Mouse (Mus musculus): ENCODE measurements at regions not wholly inside any gene's neighbourhood (a gene's known extent, or its start where the extent isn't known, plus 50 kb on each side); places are given as distances from the start of the nearest gene placed in this dataset.

DNA sequence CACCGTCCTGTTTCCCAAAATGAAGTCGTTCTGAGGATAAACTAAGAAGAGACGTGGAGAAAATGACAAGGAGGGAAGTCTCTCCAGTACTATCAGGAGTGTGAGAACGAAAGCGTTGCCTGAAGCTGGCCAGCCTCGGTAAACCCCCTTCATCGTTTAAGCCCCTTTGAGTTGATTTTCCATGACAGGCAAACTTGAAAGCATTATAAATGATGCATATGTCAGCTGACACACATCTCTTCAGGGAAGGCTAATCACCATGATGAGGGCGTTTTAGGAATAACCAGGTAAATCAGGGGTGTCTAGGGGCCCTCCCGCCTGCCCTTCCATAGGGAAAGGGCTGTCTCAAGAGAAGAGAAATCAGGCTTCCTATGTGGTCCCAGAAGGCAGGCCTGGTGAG, 328.4 kb downstream of the Gm49356 start:
- Histone ChIP-seq H3K4me1 (no peaks in the 10 kb centered on the region), H3K4me2 (no peak overlapping the region), H3K9ac (no peak overlapping the region), H3K27me3 (no peaks in the 10 kb centered on the region), H3K4me3 (no peak overlapping the region), H3K36me3 (no peaks in the 10 kb centered on the region), H3K27ac (no peak overlapping the region), H3K9me3 (no peaks in the 10 kb centered on the region)
- 70% methylated on average over 9 of the region's 9 CpGs for WGBS
- no peak for ATAC-seq (ENCODE audit: insufficient number of reproducible peaks, insufficient read depth, low FRiP score, low TSS enrichment, low read depth)

DNA sequence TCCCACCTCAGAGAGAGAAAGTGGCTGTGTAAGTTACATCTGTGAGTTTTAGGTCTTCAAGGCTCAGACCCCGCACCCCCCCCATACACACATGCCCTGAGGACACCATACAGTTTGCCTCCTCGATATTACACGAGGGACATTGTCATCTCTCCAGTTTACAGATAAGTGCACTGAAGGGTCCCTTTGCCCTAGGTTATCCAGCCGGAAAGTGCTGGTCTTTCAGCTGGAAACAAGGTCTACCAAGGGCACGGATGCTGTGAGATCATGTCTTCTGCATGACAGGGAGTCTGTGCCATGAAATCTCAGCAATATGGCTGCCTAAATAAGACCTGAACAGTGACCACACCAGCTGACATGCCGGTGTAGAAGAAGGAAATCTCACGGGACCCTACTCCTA, 329.8 kb downstream of the Gm49356 start:
- WGBS = 82% methylated on average over 7 of the region's 7 CpGs
- Histone ChIP-seq H3K4me3 (no peak overlapping the region), H3K9ac (no peak overlapping the region), H3K4me2 (no peak overlapping the region), H3K4me1 (no peaks in the 10 kb centered on the region), H3K27ac (no peak overlapping the region), H3K9me3 (no peaks in the 10 kb centered on the region), H3K27me3 (no peaks in the 10 kb centered on the region), H3K36me3 (no peaks in the 10 kb centered on the region)
- ATAC-seq (ENCODE audit: insufficient number of reproducible peaks, insufficient read depth, low FRiP score, low TSS enrichment, low read depth) = no peak

DNA sequence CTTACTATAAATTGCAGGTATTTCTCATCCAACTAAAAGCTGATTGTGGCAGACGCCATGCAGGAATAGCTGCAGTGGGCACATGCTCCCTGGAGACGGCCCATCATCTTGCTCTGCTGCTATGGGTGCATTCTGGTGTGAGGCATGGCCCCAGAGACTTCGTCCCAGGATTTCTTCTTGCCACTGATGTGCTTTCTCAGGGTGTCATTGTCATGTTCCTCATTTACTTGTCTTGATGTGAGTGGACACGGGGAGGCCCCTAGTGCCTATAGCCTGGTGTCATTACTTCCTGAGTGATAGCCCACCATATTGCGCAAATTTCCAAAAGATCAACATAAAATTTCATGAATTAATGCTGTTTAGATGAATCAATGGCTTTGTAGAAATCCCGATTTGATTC, 336.5 kb downstream of the Gm49356 start:
- H3K27me3 ChIP-seq = no peaks in the 10 kb centered on the region
- no peaks in the 10 kb centered on the region for H3K36me3 ChIP-seq
- no peak overlapping the region for H3K9ac ChIP-seq
- H3K4me2 ChIP-seq = no peak overlapping the region
- H3K4me3 ChIP-seq = no peak overlapping the region
- 83% methylated on average over 6 of the region's 6 CpGs for WGBS
- H3K9me3 ChIP-seq = no peaks in the 10 kb centered on the region
- no peak for ATAC-seq (ENCODE audit: insufficient number of reproducible peaks, insufficient read depth, low FRiP score, low TSS enrichment, low read depth)
- H3K27ac ChIP-seq = no peak overlapping the region
- H3K4me1 ChIP-seq = no peaks in the 10 kb centered on the region

DNA sequence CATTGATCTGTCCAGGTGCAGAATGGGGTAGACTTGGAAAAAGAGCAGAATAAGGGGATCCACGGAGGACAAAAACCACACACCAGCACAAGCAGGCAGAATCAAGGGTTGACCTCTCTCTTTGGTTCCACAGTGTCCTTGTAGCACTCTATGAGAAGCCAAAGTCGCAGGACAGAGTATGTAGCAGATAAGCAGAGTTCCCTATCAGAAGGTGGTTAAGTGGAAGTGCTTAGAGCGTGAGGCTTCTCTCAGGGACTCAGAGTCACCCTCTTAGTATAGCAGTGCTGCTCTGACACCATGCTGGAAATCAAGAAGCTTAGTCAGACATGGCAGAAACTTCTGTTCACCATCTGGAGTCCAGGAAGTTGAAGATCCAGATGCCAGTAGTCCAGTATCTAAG, 338.2 kb downstream of the Gm49356 start:
- no peak for ATAC-seq (ENCODE audit: insufficient number of reproducible peaks, insufficient read depth, low FRiP score, low TSS enrichment, low read depth)
- 86% methylated on average over 3 of the region's 3 CpGs for WGBS
- H3K4me3 ChIP-seq = no peak overlapping the region

DNA sequence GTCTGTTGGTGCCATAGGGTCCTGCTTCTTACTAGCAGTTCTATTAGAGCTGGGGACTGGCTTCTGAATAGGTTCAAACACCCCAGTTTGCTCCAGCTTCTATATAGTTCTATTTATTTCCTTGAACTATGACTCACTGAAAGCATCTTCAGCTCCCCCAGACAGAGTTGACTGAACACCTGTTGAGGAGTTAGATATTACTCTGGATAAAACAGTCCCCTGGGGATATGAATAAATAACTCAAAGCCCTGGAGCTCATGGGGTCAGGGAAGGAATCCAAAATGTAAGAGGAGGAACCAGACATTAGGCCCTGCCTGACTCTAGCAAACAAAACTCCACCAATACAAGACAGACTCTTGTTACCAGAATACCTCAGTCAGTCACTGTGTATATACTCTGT, 341.4 kb downstream of the Gm49356 start:
- Histone ChIP-seq H3K36me3 (no peaks in the 10 kb centered on the region), H3K27ac (no peak overlapping the region), H3K4me3 (no peak overlapping the region), H3K4me2 (no peak overlapping the region), H3K9me3 (no peaks in the 10 kb centered on the region), H3K9ac (no peak overlapping the region), H3K4me1 (no peaks in the 10 kb centered on the region), H3K27me3 (no peaks in the 10 kb centered on the region)
- ATAC-seq (ENCODE audit: insufficient number of reproducible peaks, insufficient read depth, low FRiP score, low TSS enrichment, low read depth) = no peak

More for the DNA sequence above, 338.2 kb downstream of the Gm49356 start:
- no peaks in the 10 kb centered on the region for H3K27me3 ChIP-seq
- no peaks in the 10 kb centered on the region for H3K9me3 ChIP-seq
- H3K9ac ChIP-seq = no peak overlapping the region
- H3K4me2 ChIP-seq = no peak overlapping the region
- no peaks in the 10 kb centered on the region for H3K36me3 ChIP-seq
- no peaks in the 10 kb centered on the region for H3K4me1 ChIP-seq
- H3K27ac ChIP-seq = no peak overlapping the region

DNA sequence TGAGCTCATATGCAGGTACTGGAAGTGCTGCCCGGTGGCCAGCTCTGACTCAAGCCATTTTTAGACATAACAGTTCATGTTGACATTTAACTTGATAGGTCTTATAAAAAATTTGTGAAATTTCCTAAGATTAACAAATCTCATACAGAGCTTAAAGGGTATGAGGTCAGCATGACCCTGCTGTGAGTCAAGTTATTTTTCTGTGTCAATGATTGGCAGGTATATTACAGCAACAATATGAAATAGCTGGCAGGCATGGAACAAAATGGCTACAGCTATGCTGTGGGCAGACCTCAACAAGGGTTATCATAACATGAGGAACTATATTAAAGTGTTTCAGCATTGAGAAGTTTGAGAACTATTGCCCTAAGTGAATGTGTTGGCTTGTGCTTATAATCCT, 342.6 kb downstream of the Gm49356 start:
- H3K27ac ChIP-seq = no peak overlapping the region
- 90% methylated on average over 1 of the region's 1 CpGs for WGBS
- no peak overlapping the region for H3K9ac ChIP-seq
- H3K9me3 ChIP-seq = no peaks in the 10 kb centered on the region
- H3K27me3 ChIP-seq = no peaks in the 10 kb centered on the region
- H3K4me2 ChIP-seq = no peak overlapping the region
- no peaks in the 10 kb centered on the region for H3K36me3 ChIP-seq
- ATAC-seq (ENCODE audit: insufficient number of reproducible peaks, insufficient read depth, low FRiP score, low TSS enrichment, low read depth) = no peak
- H3K4me3 ChIP-seq = no peak overlapping the region
- H3K4me1 ChIP-seq = no peaks in the 10 kb centered on the region

DNA sequence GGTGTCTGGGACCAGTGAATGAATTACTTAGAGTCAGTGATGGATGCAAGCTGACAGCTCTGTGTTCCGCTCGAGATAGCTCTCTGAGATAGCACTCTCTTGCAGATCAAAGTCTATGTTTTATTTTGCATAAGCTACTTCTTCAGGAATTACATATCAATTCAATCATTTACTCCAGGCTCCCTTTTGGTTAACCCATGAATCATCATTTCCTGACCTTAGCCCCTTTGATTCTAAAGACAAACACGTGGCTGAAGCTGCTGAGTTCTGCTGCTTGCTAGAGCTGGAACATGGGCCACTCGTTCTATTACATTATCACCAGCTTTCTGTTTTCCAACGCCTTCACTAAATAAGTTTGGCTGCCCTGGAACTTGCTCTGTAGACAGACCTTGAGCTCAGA, 343.2 kb downstream of the Gm49356 start:
- Histone ChIP-seq H3K9me3 (no peaks in the 10 kb centered on the region), H3K9ac (no peak overlapping the region), H3K4me1 (no peaks in the 10 kb centered on the region), H3K27me3 (no peaks in the 10 kb centered on the region), H3K27ac (no peak overlapping the region), H3K36me3 (no peaks in the 10 kb centered on the region), H3K4me3 (no peak overlapping the region), H3K4me2 (no peak overlapping the region)
- no peak for ATAC-seq (ENCODE audit: insufficient number of reproducible peaks, insufficient read depth, low FRiP score, low TSS enrichment, low read depth)
- WGBS = 74% methylated on average over 5 of the region's 5 CpGs

DNA sequence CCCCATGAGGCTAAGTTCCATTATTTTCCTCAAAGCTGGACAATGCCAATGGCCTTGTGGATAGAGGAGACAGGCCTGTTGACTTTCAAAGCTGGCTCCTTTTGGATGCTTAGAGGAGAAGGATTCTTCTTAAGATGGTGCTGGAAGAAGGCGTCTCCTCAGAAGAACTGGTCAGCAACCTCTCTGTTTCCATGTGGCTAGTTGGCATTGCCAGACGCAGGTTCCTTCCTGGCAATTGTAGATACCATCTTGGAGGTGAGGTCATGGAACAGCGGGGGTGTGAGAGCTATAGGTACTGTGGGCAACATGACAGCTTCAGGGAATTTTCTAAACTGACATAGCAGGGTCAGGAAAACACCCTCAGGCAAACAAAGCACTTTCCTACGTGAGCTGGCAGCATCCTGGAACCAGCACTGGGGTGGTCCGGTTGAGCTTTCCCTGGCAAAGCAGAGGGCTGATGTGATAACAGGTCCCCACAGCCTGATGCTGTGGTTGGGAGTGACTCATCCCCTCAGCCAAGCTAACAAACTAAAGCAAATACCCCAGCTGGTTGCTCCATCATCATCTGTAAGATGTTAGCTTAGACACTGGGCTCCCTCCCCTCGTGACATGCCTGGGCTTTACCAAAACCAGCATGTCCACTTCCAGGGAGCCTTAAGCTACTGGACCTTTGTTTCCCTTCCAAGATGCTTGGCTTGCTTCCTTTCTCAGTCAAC, 348.5 kb downstream of the Gm49356 start:
- ATAC-seq (ENCODE audit: insufficient number of reproducible peaks, insufficient read depth, low FRiP score, low TSS enrichment, low read depth) = no peak
- Histone ChIP-seq H3K9me3 (no peaks in the 10 kb centered on the region), H3K27me3 (no peaks in the 10 kb centered on the region), H3K4me3 (no peak overlapping the region), H3K36me3 (no peaks in the 10 kb centered on the region), H3K9ac (no peak overlapping the region), H3K27ac (no peak overlapping the region), H3K4me2 (no peak overlapping the region), H3K4me1 (no peaks in the 10 kb centered on the region)
- WGBS = 71% methylated on average over 6 of the region's 6 CpGs

DNA sequence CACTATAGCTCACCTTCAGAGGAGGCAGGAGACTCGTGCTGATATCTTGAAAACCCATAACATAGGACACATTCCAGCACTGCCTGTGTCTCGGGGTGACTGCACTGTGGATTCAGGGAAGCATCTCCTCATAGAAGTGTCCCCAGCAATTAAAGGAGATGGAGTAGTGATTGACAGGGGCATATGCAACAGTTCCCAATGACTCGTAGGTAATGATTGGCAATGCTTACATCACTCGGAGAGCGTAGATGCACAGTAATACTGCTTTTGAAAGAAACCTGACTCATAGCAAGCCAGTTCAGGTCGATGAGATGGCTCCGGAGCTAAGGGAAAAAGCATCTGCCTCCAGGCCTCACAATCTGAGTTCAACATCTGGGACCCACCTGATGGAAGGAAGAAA, 352.7 kb downstream of the Gm49356 start:
- WGBS = 78% methylated on average over 7 of the region's 7 CpGs
- Histone ChIP-seq H3K9ac (no peak overlapping the region), H3K36me3 (no peaks in the 10 kb centered on the region), H3K27ac (no peak overlapping the region), H3K4me1 (no peaks in the 10 kb centered on the region), H3K4me2 (no peak overlapping the region), H3K9me3 (no peaks in the 10 kb centered on the region), H3K27me3 (no peaks in the 10 kb centered on the region), H3K4me3 (no peak overlapping the region)
- ATAC-seq (ENCODE audit: insufficient number of reproducible peaks, insufficient read depth, low FRiP score, low TSS enrichment, low read depth) = no peak

DNA sequence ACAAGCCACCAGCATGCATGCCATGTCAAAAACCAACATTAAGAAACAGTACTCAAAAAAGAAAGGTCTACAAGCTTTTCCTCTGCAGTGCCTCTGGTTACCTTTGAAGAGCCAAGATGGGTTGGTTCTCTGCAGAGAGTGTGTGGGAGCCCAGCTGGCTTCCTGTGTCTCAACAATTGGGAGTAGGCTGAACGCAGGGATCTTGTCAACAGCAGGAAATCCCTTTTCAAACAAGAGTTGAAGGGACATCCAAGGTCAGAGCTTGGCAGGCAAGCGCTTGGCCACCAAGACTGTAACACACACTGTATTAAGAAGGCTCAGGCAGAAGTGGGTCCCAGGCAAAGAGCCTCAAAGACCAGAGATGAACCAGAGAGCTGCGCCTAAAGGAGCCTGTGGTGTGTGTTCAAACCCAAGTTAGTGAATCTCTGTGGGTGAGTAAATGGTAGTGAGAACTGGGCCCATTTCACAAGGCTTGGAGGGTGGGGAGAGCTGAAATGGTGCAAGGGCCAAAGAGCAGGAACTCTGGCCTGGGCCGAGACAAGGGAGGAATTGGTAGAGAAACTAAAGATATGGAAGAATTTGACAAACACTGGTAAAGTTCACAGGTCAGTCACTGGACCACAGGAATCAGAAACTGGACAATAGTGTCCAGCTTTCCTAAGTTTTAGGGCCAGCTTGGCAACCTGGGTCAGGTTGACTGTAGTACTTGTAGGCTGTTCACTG, 357.0 kb downstream of the Gm49356 start:
- Histone ChIP-seq H3K27me3 (no peaks in the 10 kb centered on the region), H3K4me2 (no peak overlapping the region), H3K4me1 (peaks cover 5% of the 10 kb centered on the region; the same call in 1 of the 2 replicates), H3K9ac (no peak overlapping the region), H3K9me3 (no peaks in the 10 kb centered on the region), H3K36me3 (no peaks in the 10 kb centered on the region), H3K27ac (no peak overlapping the region), H3K4me3 (no peak overlapping the region)
- ATAC-seq (ENCODE audit: insufficient number of reproducible peaks, insufficient read depth, low FRiP score, low TSS enrichment, low read depth) = no peak
- 72% methylated on average over 4 of the region's 4 CpGs for WGBS

DNA sequence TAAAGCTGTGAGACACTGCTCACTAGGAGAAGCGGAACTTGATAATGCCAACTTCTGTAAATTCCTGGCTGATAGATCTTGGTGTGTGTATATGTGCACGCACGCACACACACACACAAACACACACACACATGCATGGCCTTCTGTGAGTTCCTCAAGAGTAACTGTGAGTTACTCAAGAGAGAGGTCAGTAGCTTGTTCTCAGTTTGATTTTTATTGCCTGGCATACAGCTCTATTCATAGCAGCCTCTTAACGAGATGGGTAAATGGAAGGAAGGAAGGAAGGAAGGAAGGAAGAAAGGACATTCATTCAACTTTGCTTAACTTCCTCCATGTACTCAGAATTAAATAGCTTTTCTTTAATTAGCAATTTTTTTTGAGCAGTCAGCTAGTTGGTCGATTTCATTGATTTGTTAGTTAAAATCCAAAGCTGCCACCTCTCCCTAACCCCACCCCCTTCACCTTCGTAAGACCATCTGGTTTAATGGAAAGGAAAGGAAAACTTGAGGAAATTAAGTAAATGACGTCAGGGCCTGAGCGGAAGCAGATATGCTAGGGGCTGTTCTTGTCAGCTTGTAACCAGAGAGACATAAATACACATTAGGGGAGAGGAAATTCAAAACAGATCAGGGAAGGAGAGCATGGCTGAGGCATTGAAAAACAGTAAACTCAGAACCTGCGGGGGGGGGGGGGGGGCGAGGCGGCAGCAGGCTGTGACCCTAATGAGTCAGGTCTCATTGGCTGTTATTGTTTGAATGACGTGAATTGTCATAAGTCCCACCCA, 359.6 kb downstream of the Gm49356 start:
- Histone ChIP-seq H3K4me1 (peaks cover 5% of the 10 kb centered on the region; the same call in 1 of the 2 replicates), H3K27me3 (no peaks in the 10 kb centered on the region), H3K27ac (peak overlapping the region; percentile 39; the same call in 1 of the 2 replicates), H3K9ac (no peak overlapping the region), H3K9me3 (no peaks in the 10 kb centered on the region), H3K4me2 (peak overlapping the region; percentile 31), H3K36me3 (no peaks in the 10 kb centered on the region), H3K4me3 (no peak overlapping the region)
- 42% methylated on average over 11 of the region's 12 CpGs for WGBS
- no peak for ATAC-seq (ENCODE audit: insufficient number of reproducible peaks, insufficient read depth, low FRiP score, low TSS enrichment, low read depth)

DNA sequence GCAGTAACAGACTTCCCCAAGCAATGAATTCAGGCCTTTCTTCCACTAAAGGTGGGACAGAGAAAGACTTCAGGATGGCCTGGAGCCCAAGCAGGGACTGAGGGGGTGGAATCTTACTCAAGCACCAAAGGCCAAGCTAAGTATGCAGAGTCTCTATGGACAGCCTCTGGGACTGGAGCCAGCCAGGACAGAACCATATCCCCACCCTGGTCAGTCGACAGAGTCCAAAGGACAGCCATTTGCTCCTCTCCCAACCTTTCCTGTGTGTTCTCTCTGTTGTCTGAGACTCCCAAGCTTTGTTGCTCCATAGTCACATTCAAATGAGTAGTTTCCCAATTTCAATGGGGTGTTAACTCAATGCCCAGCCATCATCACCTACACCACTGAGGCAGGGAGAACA, 372.3 kb downstream of the Gm49356 start:
- Histone ChIP-seq H3K4me2 (no peak overlapping the region), H3K9me3 (no peaks in the 10 kb centered on the region), H3K27ac (no peak overlapping the region), H3K27me3 (no peaks in the 10 kb centered on the region), H3K36me3 (no peaks in the 10 kb centered on the region), H3K4me1 (peaks cover 7% of the 10 kb centered on the region; the same call in 1 of the 2 replicates), H3K9ac (no peak overlapping the region), H3K4me3 (no peak overlapping the region)
- 63% methylated on average over 1 of the region's 1 CpGs for WGBS
- no peak for ATAC-seq (ENCODE audit: insufficient number of reproducible peaks, insufficient read depth, low FRiP score, low TSS enrichment, low read depth)

Data from embryonic facial prominence, embryonic 13.5 days (tissue).